Mouse (Mus musculus) thymus, adult 2 months (tissue): Measurements from ENCODE around the gene Cracr2a. TPM values are rescaled to one million over a fixed set of nuclear protein-coding genes. Genes with fewer than 3 reads are reported as not detected.

ENCODE experiments used
- DNase-seq: peaks from one replicate; pipeline ENCODE4 v3.0.0; 2021
- H3K27ac ChIP-seq: fragments of 200-500 bp; 2 replicates; pipeline ENCODE4 v1.5.1; 2012; ENCODE audit warnings: low read length, control low read depth; ENCODE audit not compliant: control insufficient read depth, insufficient read depth
- H3K27me3 ChIP-seq: fragments of 200-500 bp; 2 replicates; pipeline ENCODE4 v1.6.1; 2012; ENCODE audit warnings: mild to moderate bottlenecking, low read length, moderate library complexity, mixed read lengths; ENCODE audit not compliant: control insufficient read depth, insufficient read depth
- H3K36me3 ChIP-seq: fragments of 200-500 bp; 2 replicates; pipeline ENCODE4 v1.6.1; 2012; ENCODE audit warnings: mild to moderate bottlenecking, low read length, moderate library complexity; ENCODE audit not compliant: control insufficient read depth, insufficient read depth
- H3K4me1 ChIP-seq: fragments of 200-500 bp; replicated peaks from 2 replicates; pipeline ENCODE4 v1.6.1; 2012; ENCODE audit warnings: low read length; ENCODE audit not compliant: control insufficient read depth, insufficient read depth
- H3K4me3 ChIP-seq: fragments of 200-500 bp; 2 replicates; pipeline ENCODE4 v1.5.1; 2012; ENCODE audit warnings: mild to moderate bottlenecking, low read length, control low read depth, moderate library complexity; ENCODE audit not compliant: control insufficient read depth, insufficient read depth
- CTCF ChIP-seq: fragments of 200-500 bp; IDR thresholded peaks from 2 replicates; pipeline ENCODE4 v1.5.1; 2012; ENCODE audit warnings: mild to moderate bottlenecking, control low read depth, low read length, moderate library complexity, borderline replicate concordance; ENCODE audit not compliant: control insufficient read depth, poor library complexity, insufficient read depth; ENCODE audit errors: extremely low read depth
- POLR2A ChIP-seq: fragments of 200-500 bp; IDR thresholded peaks from 2 replicates; pipeline ENCODE4 v1.6.1; 2012; ENCODE audit warnings: mild to moderate bottlenecking, low read length, control low read depth, moderate library complexity; ENCODE audit not compliant: control insufficient read depth, poor library complexity, insufficient read depth; ENCODE audit errors: extremely low read depth
- WGBS: fragments of 180-500 bp; shearing (Covaris S2); methylation state at CpG from one replicate; pipeline ENCODE4 v1.1.7; 2018; 5-methylcytosine and 5-hydroxymethylcytosine counted together
- polyA plus RNA-seq: library from polyadenylated mRNA; depleted of rRNA; stranded (reverse); fragments of >200 nt; gene quantifications from 2 replicates; pipeline ENCODE4 v1.2.3, GENCODE M21; 2012

Cracr2a gene
- polyA plus RNA-seq, 1 experiment, result 6.2 TPM

DNA sequence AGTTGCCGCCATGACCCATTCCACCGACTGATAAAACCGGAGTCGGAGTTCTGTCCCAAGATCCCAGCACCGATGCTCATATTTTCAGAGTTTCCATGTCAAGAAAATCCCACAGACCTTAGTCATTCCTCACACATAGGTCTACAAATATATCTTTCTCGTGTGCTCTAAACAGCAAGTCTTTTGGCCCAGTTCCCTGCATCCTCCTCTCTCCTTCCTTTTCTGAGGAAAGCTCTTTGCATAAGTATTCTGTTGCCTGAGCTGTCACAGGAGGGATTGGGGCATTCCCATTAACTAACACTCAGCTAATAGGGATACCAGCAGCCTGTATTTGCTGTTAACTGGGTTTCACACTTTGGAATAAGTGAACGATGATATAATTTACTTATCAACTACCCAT lies 102.1 kb downstream of the Cracr2a start:
- Histone ChIP-seq H3K4me3 (no peak overlapping the region), H3K27ac (no peak overlapping the region), H3K27me3 (no peaks in the 10 kb centered on the region), H3K36me3 (no peaks in the 10 kb centered on the region), H3K4me1 (no peaks in the 10 kb centered on the region)
- no peak for TF ChIP-seq CTCF
- TF ChIP-seq POLR2A, result no peak
- 95% methylated on average over 7 of the region's 7 CpGs for WGBS
- DNase-seq, result no peak

DNA sequence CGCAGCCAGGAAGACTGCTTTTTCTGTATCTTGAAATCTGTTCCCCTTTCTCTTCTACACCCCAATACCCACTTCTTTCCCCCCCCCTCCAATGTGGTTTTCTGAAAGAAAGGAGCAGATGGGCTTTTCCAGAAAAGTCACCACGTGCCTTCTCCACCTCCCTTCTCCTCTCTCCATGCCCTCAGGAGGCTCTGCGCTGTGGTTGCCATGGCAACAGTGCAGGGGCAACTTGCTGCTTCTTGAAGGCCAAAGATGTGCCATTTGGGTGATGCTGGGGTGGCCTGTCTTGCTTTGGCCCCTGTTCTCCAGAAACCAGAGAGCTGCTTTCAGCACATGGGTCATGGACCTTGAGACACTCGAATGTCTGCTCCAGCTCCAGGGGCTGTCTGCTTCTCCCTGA lies 108.2 kb downstream of the Cracr2a start:
- Histone ChIP-seq H3K4me1 (no peaks in the 10 kb centered on the region), H3K27me3 (no peaks in the 10 kb centered on the region), H3K27ac (no peak overlapping the region), H3K4me3 (no peak overlapping the region), H3K36me3 (no peaks in the 10 kb centered on the region)
- TF ChIP-seq POLR2A (no peak), CTCF (no peak)
- no peak for DNase-seq
- WGBS, result 86% methylated on average over 4 of the region's 4 CpGs

DNA sequence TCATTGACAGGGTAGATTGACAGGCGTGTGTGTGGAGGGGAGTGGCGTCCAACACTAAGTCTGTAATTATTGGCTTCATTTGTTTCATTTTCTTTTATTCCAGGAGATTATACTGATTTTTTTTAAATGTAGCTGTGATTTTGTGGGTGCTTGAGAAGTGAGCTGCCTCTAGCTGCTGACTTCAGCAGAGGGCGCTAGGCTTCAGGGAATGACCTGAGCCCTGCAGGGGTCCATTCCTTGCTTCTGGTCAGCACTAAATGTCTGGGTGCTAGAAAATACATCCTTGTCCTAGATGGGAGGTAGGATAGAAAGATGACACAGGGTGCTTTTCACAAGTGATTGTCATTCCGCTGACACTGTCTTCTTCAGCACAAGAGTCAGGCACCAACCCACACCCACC lies 108.9 kb downstream of the Cracr2a start:
- Histone ChIP-seq H3K4me1 (no peaks in the 10 kb centered on the region), H3K27me3 (no peaks in the 10 kb centered on the region), H3K27ac (no peak overlapping the region), H3K4me3 (no peak overlapping the region), H3K36me3 (no peaks in the 10 kb centered on the region)
- no peak for TF ChIP-seq POLR2A
- no peak for TF ChIP-seq CTCF
- WGBS, result 97% methylated on average over 4 of the region's 4 CpGs
- DNase-seq, result no peak

DNA sequence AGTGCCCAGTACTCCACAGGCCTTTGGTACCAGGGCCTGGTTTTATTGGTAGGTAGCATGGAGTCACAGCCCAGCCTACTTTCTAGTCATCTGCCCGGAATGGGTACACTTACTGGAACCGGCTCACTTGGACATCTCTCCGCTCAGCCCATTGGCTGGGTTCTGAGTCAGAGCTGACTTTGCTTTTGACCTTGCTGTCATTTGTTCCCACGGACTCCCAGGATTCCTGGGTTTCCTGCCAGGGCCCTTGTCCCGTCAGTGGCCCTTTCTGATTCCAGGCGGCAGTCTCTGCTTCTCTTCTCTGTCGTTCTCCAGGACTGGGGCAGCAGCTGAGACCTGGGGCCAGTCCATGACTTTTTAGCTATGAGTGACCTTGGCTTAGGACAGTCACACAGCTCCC lies 110.9 kb downstream of the Cracr2a start:
- Histone ChIP-seq H3K4me1 (no peaks in the 10 kb centered on the region), H3K27ac (no peak overlapping the region), H3K4me3 (no peak overlapping the region), H3K27me3 (no peaks in the 10 kb centered on the region), H3K36me3 (no peaks in the 10 kb centered on the region)
- DNase-seq, result no peak
- 92% methylated on average over 7 of the region's 7 CpGs for WGBS
- TF ChIP-seq CTCF (no peak), POLR2A (no peak)

DNA sequence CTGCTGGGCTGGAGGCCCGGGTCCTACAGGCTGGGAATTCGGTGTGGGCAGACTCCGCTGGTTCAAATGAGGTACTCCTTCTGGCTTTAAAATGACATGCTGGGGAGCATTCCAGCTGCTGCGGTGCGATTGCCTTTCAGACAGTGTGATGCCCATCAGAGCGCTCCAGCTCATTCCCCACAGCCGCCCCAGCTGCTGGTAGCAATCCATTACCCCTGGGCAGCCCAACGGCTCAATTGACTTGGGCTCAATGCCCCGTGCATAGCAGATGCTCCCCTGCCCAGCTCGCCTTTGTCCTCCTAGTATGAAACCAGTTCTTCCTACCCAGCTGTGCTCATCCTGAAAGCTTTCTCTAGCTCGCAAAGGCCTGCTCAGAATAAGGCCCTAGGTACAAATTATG lies 115.7 kb downstream of the Cracr2a start:
- no peaks in the 10 kb centered on the region for H3K27me3 ChIP-seq
- H3K27ac ChIP-seq, result no peak overlapping the region
- TF ChIP-seq POLR2A, result no peak
- no peak for TF ChIP-seq CTCF

DNA sequence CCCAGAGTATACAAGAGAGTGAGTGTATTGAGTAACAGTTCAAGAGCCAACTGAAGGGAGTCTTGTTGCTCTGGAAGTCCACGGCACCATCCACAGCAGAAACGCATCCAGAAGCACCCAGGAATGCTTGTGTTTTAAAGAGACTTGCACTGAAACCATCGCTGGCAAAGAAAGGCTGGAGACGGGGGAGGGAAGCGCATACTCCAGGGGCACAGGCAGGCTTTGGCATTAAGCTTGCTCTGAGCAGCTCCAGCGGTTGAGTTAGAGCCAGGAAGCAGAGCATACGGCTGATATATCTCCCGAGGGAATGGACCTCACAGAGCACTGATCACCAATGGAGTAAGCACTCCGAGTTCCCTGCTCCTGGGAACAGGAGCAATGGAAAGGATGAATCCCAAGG lies 117.2 kb downstream of the Cracr2a start:
- WGBS, result 82% methylated on average over 9 of the region's 9 CpGs
- H3K4me1 ChIP-seq, result no peaks in the 10 kb centered on the region
- DNase-seq, result no peak
- H3K27me3 ChIP-seq, result no peaks in the 10 kb centered on the region
- TF ChIP-seq POLR2A (no peak), CTCF (no peak)
- H3K4me3 ChIP-seq, result no peak overlapping the region
- H3K36me3 ChIP-seq, result no peaks in the 10 kb centered on the region
- H3K27ac ChIP-seq, result no peak overlapping the region

More for the DNA sequence above, 115.7 kb downstream of the Cracr2a start:
- no peak for DNase-seq
- 89% methylated on average over 11 of the region's 11 CpGs for WGBS
- no peaks in the 10 kb centered on the region for H3K4me1 ChIP-seq
- no peaks in the 10 kb centered on the region for H3K36me3 ChIP-seq
- H3K4me3 ChIP-seq, result no peak overlapping the region

DNA sequence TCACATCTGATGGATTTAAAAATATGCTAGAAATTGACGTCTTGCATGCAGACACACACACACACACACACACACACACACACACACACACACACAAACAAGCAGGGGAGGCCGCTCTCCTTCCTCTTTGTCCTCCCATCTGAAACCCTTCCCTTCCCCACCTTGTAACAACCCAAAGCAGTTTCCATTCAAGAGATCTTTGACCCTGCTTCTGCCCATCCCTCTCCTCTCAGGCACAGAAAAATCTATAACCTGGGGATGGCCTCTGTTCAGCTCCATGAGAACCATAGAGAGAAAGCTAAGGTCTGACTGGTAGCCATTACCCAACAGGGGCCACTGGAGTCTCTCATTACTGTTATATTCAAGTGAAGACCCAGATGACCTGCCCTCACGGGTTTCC lies 117.9 kb downstream of the Cracr2a start:
- Histone ChIP-seq H3K27me3 (no peaks in the 10 kb centered on the region), H3K27ac (no peak overlapping the region), H3K36me3 (no peaks in the 10 kb centered on the region), H3K4me1 (no peaks in the 10 kb centered on the region), H3K4me3 (no peak overlapping the region)
- 71% methylated on average over 3 of the region's 3 CpGs for WGBS
- TF ChIP-seq POLR2A (no peak), CTCF (no peak)
- DNase-seq, result no peak
